Mouse (Mus musculus) heart, postnatal 0 days (tissue): ENCODE results near the gene Gpbp1.

Source experiments
- CTCF ChIP-seq: IDR thresholded peaks from 2 replicates; pipeline ENCODE4 v1.5.1; 2016; ENCODE audit warnings: antibody characterized with exemption, control low read depth, low read depth
- EP300 ChIP-seq: IDR thresholded peaks from 2 replicates; pipeline ENCODE4 v1.6.1; 2016; ENCODE audit warnings: antibody characterized with exemption, low read depth

GRCm38 (mm10) chr13:111532178-111532948 lies 42.5 kb upstream of the Gpbp1 start:
- TF ChIP-seq CTCF: no peak
- TF ChIP-seq EP300: no peak
